Mouse (Mus musculus) kidney, postnatal 10 days (tissue): ENCODE measurements around the gene Atp5j2.
A peak's percentile ranks its signal among the peaks of the same experiment; 100 is the strongest.

ENCODE experiments used
- DNase-seq: peaks from one replicate; pipeline ENCODE4 v3.0.0; 2021; ENCODE audit warnings: mixed read lengths

The Atp5j2 gene

DNA sequence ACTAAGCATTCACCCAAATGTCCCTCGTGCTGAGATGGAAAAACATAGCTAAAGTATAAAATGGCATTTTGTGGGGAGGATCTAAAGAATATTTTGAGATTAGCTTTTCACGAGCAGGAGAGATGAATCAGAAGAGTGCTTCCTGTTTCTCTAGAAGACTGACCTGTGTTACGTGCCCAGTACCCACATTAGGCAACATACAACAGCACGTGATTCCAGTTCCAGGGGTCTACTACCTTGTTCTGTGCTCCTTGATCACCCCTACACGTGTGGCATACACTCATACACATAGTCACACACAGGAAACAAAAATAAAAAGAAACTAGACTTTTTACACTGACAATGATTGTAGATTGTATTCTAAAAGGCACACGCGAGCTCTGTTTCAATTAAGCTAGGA lies 8.5 kb upstream of the Atp5j2 start:
- no peak for DNase-seq

- peak; percentile 95 for DNase-seq
Observed at GRCm38 (mm10) chr5:145190875-145191798, 725 bp downstream of the Atp5j2 start.

DNA sequence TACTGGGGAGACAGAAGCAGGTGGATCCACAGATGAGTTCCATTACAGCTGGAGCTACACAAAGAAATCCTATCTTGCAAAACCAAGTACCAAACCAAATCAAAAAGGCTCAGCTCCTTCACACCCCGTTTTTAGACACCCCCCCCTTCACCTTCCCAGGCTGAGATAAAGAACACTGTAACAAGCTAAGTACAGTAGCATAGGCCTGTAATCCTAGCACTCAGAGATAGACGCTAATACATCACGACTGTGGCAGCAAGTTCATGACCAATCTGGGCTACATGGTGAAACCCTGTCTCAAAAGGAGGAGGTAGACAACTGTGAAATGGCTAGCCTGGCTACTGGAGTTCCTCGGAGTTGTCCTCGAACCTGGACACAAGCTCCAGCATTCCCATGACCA lies 1.5 kb downstream of the Atp5j2 start:
- no peak for DNase-seq

GRCm38 (mm10) chr5:145189416-145189815 lies 2.4 kb downstream of the Atp5j2 start:
- DNase-seq: no peak

DNA sequence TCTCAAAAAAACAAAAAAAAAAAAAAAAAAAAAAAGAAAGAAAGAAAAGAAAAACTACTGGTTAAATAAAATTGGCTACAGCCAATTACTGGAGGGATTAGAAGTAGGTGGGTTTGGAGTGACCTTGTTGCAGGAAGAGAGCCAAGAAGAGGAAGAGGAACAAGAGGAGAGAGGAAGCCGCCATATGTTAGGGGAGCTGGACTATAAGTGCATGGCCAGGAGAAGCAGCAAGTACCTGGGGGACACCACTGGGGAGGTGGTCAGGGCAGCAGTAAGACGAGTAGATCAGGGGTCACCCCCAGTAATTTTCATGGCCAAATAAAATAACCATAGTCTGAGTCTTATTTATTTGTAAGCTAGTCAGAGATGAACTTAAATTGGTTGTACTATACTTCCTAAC lies 6.6 kb downstream of the Atp5j2 start:
- no peak for DNase-seq

DNA sequence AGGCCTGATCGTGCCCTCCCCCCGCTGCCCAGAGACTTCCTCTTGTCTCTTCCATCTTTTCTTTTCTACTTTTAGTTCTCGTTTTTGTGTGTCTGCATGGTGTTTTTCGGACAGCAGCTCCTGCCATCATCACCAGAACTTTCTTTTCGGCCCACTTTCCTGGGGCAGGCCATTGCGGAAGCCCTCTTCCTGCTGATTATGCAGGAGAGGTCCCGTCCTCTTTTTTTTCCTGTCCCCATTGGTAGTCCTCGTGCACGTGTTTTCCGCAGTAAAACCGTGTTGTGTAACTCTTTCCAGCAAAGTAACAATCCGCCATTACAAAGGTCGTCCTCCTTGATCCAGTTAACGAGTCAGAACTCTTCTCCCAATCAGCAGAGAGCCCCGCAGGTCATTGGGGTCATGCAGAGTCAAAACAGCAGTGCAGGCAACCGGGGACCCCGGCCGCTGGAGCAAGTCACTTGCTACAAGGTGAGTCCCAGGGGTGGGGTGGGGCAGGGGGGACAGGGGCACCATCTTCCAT lies 13.3 kb downstream of the Atp5j2 start:
- no peak for DNase-seq

DNA sequence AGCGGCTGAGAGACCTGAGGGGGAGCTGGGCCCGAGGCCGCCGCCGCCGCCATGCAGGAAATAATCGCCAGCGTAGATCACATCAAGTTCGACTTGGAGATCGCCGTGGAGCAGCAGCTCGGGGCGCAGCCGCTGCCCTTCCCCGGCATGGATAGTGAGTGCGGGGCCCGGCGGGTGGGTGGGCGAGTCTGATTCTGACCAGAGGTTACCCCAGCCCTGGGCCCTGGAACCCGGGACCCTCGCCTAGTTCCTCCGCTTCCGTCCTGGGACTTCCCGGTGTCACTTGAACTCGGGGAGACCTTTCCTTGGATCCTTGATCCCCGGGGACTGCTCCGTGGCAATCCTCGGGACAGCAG lies 24.6 kb downstream of the Atp5j2 start:
- DNase-seq: no peak

DNA sequence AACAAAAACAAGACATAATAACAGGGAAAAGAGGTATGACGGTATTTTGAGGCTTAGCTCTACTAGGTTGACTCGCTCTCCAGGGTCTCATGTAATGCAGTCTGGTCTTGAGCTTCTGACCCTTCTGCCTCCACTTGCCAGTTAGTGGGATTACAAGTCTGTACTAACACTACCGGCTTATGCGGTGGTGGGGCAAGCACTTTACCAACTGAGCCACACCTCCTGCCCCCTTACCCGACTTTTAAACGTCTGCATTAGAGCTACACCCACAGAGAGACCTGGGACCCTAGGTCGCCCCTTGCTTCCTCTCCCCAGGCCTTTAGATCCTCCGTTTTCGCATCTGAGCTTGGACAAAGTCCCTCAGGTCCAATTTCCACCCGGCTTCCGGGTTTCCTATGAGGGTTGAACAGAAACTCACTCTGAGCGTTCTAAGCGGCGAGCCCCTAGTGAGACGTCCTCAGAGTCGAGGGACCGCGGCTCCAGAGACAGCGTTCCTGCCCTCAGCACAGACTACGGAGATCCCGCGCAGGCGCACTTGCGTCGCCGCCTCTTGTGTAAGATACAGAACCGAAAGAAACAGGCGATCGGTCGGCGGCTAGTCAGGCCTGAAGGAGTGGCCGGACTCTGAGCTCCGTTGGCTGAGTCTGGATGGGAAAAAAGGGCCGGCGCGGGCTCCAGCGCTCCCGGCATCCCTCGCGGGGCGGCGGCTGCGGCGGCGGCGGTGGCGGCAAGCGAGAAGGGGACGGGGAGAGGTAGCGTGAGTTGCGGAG lies 25.1 kb downstream of the Atp5j2 start, which contains the start of the genes Ptcd1 and Cpsf4:
TSS of gene Ptcd1 (minus strand) at position 573 of the 770 bp plus-strand sequence.
TSS of gene Cpsf4 (plus strand) at position 678 of the 770 bp plus-strand sequence.
- peak; percentile 99 for DNase-seq

DNA sequence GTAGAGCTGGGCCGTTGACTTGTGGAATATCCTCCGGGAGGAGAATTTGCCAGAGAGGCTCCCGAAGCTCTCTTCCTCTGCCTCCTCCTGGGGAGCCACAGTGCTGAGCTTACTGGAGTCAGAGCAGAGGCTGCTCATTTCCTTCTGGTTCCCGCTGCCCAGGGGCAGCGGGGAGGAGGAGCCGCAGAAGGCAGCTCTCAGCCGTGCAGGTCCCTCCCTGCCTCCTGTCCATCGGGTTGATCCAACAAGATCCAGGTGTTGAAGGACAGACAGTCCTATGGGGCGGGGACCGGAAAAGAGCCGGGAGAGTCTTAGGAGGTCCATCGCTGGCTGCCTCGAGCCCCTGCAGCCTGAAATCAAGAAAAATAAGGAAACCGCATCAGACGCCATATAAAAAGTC lies 26.7 kb downstream of the Atp5j2 start:
- DNase-seq: peak; percentile 18

- DNase-seq: no peak
Observed at GRCm38 (mm10) chr5:145164710-145165109, 27.2 kb downstream of the Atp5j2 start.

DNA sequence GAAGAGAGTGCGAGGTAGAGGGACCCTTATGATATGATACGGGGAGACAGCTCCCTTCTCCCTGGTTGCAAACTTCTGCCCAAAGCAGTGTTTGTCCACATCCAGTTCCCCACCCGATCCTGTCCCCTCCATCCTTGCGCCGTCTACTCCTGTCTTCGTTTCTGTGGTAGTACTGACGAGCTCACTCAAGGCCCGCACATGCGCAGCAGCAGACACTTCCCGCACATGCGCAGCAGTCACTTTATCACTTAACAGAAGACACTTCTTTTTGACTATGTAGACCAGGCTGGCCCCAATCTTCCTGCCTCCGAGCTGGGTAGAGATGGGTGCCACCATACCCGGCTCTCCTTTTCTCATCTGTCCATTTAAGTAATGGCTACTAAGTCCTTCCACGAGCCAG lies 30.5 kb downstream of the Atp5j2 start:
- no peak for DNase-seq

DNA sequence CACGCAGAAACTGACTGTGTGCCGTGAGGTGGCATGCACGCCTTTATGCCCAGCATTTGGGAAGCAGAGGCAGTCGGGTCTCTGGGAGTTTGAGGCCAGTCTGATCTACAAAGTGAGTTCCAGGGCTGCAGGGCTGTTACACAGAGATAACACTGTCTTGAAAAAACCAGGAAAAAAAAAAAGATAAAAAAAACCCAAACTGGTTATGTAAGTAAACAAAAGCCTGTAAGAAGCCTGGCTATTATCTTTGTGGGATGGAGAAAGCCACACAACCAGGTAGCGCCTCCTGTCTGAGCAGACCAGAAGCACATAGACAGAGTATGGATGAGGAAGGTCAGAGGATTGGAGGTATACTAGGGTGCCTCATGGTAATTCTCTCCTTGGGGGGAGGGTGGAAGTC lies 39.2 kb downstream of the Atp5j2 start:
- DNase-seq: no peak

DNA sequence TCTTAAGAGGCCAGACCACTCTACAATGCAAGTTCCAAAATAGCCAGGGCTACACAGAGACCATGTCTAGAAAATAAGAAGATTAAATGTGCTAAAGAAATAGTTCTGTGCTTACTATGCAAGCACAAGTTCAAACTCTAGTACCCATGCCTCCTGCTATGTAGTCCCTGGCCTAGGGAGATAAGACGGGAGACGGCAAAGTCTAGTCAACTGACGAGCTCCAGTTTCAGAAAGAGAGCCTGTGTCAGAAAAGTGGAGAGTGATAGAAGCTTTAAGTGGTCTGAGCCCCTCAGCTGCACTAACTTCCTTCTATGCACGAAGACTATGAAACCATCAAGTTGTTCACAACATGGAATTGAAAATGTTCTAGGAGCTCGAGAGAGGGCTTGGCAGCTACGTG lies 42.6 kb downstream of the Atp5j2 start:
- no peak for DNase-seq

GRCm38 (mm10) chr5:145147748-145148147 lies 44.1 kb downstream of the Atp5j2 start:
- no peak for DNase-seq

- DNase-seq: peak; percentile 28
Observed at GRCm38 (mm10) chr5:145140611-145141010, 51.3 kb downstream of the Atp5j2 start.

DNA sequence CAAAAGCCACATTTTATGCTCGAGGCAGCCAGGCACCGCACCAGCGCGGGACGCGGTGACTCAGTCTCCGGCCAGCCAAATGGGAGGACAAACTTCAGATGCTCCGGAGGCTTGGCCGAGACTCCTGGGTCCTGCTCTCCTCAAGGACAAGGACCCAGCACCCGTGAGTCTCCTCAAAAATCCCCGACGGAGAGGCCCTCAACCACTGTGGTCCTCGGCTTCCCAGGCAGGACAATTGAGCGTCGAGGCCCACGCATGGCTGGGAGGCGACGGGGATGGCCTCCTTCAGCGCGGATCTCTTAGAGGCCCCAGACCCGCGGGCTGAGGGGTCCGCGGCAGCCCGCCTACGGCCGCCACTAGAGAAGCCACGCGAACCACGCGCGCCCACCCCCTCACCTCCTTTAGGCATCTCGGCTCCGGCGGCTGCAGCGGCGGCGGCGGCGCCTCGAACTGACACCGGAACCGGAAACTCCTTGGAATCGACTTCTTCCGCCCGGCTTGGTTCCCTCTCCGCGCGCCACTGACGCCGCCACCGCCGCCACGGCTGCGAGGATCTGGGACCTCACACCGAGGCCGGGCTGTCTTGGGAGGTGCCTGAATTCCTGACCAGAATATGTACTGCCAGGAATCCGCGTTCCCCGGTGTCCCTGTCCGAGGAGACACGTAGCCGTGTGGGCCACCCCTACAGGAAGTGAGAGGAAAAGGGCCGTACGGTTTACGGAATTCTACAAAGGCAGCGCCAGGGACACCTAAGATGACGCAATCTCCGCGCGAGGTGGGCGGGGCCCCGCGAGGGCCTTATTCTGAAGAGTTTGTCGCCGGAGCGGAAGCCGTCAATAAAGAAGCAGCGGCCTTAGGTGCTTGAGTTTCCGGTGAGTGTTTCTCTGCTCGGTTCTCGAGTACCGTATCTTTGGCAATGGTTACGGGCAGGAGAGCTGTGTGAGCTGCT lies 52.0 kb downstream of the Atp5j2 start, which contains the start of the genes Pdap1 and Bud31:
TSS of gene Pdap1 (minus strand) at position 668 of the 949 bp plus-strand sequence.
TSS of gene Bud31 (plus strand) at position 792 of the 949 bp plus-strand sequence.
- peak; percentile 96 for DNase-seq

DNA sequence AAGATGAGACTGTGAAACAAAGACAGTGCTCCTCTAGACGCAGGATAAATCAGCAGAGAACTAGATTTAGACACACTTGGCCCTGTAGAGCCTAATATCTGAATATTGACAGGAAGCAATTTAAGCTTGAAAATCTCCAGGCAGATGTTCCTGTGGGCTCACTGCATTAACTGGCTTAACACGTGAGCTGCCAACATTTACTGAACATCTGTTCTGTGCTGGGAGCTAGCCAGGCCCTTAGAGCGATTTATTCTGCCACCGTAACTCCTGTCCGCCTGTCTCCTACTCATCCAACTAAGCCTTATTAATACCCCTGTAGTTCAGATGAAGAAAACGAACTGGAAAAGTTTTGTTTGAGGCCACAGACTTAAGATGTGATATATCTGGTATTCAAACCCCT lies 53.0 kb downstream of the Atp5j2 start:
- no peak for DNase-seq
